Mouse (Mus musculus): ENCODE results near the gene Tubb4b. TPM values are rescaled to one million over a fixed set of nuclear protein-coding genes. Genes with fewer than 3 reads are reported as not detected.

The Tubb4b gene
- polyA plus RNA-seq (2016; fragmentation: Nextera tagmentation; extraction: Ambion mirVana), result 901 and 931 TPM in 2 replicates

DNA sequence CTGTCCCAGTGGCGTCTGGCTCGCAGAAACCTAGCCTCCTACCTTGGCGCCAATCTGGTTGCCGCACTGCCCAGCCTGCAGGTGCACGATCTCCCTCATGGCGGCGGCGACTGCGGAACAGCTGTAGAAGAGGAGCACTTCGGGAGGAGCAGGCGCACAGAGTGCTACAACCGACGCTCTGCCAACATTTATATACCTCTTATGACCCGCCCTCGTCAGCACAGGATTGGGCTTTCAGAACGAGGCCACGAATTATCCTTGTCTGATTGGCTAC is at the start of gene Tubb4b:
Tubb4b (minus strand) TSS at position 211 of the 274 bp plus-strand sequence.
- peak within 1 kb of the TSS; percentile 99 for H3K4me3 ChIP-seq
- H3K36me3 ChIP-seq, result peaks cover 28% of the 10 kb centered on the region
- peak within 1 kb of the TSS; percentile 100 for H3K27ac ChIP-seq
- WGBS (ENCODE audit: insufficient replicate concordance), result 0% methylated on average over 17 of the region's 17 CpGs
- peaks cover 50% of the 10 kb centered on the region for H3K4me1 ChIP-seq
- no peaks in the 10 kb centered on the region for H3K9me3 ChIP-seq (replicated peaks)
- H3K9ac ChIP-seq, result peak within 1 kb of the TSS; percentile 95
- H3K4me2 ChIP-seq, result peak within 1 kb of the TSS; percentile 88
- no peaks in the 10 kb centered on the region for H3K27me3 ChIP-seq (replicated peaks)
- ATAC-seq, result no peak

DNA sequence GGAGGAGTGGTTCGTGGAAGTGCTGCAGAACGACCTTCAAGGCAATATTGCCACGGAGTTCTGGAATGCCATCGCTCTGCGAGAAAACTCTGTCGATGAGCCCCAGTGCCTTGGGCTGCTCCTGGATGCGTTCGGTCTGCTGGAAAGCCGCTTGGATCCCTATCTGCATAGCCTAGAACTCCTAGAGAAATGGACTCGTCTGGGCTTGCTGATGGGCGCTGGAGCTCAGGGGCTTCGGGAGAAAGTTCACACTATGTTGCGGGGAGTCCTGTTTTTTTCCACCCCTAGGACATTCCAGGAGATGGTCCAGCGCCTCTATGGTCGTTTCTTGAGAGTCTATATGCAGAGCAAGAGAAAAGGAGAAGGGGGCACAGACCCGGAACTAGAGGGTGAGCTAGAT is 48.5 kb upstream of the Tubb4b start:
- H3K4me2 ChIP-seq, result peak overlapping the region; percentile 96
- H3K4me1 ChIP-seq, result peaks cover 37% of the 10 kb centered on the region
- no peak for ATAC-seq
- H3K9me3 ChIP-seq (replicated peaks), result no peaks in the 10 kb centered on the region
- peak overlapping the region; percentile 92 for H3K4me3 ChIP-seq
- H3K27ac ChIP-seq, result peak overlapping the region; percentile 94
- H3K9ac ChIP-seq, result peak overlapping the region; percentile 92
- no peaks in the 10 kb centered on the region for H3K27me3 ChIP-seq (replicated peaks)
- peaks cover 80% of the 10 kb centered on the region for H3K36me3 ChIP-seq
- WGBS (ENCODE audit: insufficient replicate concordance), result 28% methylated on average over 16 of the region's 16 CpGs

DNA sequence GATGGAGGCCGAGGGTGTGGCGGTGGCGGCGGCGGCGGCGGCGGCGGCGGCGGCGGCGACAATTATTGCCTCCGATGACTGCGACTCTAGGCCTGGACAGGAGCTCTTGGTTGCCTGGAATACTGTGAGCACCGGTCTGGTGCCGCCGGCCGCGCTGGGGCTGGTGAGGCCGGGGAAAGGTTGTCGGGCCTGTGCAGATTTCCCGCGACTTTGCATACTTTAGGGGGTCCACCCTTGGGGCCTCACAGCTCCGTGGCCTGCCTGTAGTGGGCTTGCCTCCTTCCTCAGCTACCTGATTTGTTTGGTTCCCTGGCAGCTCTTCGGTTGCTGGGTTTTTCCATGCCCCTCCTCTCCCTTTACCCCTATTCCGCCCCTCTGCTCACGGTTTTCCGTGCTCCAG is 48.0 kb upstream of the Tubb4b start:
- ATAC-seq, result peak; percentile 58
- Histone ChIP-seq H3K36me3 (peaks cover 77% of the 10 kb centered on the region), H3K9me3 (replicated peaks) (no peaks in the 10 kb centered on the region), H3K27me3 (replicated peaks) (no peaks in the 10 kb centered on the region), H3K4me2 (peak overlapping the region; percentile 96), H3K9ac (peak overlapping the region; percentile 92), H3K4me3 (peak overlapping the region; percentile 92), H3K27ac (peak overlapping the region; percentile 94), H3K4me1 (peaks cover 42% of the 10 kb centered on the region)
- under 1% methylated on average over 29 of the region's 29 CpGs for WGBS (ENCODE audit: insufficient replicate concordance)

DNA sequence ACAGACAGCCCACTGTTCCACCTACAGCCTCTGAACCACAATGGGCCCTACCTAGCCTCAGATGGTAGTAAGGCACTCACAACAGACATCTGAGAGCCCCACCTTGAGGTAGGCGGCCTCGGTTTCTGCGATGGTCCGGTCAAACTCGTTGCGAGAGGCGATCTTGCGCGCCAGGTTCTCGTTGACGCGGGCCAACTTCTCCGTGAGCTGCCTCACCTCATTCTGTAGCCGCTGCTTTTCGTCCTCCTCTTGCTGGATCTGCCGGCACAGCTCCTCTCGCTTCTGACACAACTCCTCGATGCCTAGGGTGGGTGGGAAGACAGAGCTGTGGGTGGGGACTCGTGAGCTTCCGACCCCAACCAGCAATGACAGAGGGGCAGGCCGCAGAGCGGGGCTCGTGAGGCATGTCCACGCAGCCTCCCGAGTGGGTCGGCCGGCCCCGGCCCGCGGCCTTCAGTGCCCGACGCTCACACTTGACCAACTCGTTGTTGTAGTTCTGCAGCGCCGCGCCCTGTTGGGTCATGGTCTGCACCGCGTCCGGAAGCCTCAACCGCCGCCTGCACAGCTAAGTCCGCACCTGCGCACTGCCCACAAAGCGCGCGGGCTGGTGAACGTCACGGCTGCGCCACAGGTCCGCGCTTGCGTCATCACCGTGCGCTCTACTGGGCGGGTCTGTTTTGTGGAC is 47.5 kb upstream of the Tubb4b start, which contains the start of the genes Ssna1 and Anapc2:
Ssna1 (minus strand) TSS at position 612 of the 685 bp plus-strand sequence.
Anapc2 (plus strand) TSS at position 652 of the 685 bp plus-strand sequence.
- peak within 1 kb of the TSS; percentile 94 for H3K27ac ChIP-seq
- under 1% methylated on average over 55 of the region's 55 CpGs for WGBS (ENCODE audit: insufficient replicate concordance)
- ATAC-seq, result peak; percentile 92
- peaks cover 47% of the 10 kb centered on the region for H3K4me1 ChIP-seq
- no peaks in the 10 kb centered on the region for H3K9me3 ChIP-seq (replicated peaks)
- H3K9ac ChIP-seq, result peak within 1 kb of the TSS; percentile 92
- peak within 1 kb of the TSS; percentile 92 for H3K4me3 ChIP-seq
- H3K36me3 ChIP-seq, result peaks cover 71% of the 10 kb centered on the region
- peak within 1 kb of the TSS; percentile 96 for H3K4me2 ChIP-seq
- no peaks in the 10 kb centered on the region for H3K27me3 ChIP-seq (replicated peaks)

DNA sequence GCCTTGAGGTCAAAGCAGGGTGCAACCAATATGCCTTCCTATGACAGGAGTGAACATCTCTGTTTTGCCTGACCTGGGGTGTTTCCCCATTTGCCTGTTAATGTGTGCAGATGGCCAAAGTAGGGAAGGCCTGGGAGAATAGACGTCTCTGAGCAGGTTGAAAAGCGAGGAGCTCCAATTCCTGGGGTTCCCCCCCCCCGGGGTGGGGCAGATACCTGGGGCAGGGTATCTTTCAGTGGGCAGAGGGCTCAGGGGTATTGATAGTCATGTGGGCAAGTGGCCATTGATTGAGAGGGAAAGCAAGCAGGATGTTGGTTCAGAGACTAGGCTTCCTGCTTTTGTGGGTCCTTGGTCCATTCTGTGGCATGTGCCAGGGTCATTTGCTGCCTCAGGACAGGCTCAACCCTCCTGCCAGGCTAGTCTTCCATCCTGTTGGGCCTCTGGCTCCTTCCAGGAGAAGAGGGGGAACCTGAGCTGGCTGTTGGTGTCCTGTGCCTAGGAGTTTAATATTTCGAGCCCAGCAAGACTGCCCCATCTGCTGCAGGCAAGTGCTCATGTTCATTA is 43.3 kb upstream of the Tubb4b start:
- Histone ChIP-seq H3K9ac (no peak overlapping the region), H3K4me2 (no peak overlapping the region), H3K27ac (peak overlapping the region; percentile 64; the same call in 1 of the 2 replicates), H3K4me3 (no peak overlapping the region), H3K9me3 (replicated peaks) (no peaks in the 10 kb centered on the region), H3K27me3 (replicated peaks) (peaks cover 11% of the 10 kb centered on the region), H3K4me1 (peaks cover 78% of the 10 kb centered on the region), H3K36me3 (peaks cover 33% of the 10 kb centered on the region)
- ATAC-seq, result no peak
- 71% methylated on average over 4 of the region's 4 CpGs for WGBS (ENCODE audit: insufficient replicate concordance)

DNA sequence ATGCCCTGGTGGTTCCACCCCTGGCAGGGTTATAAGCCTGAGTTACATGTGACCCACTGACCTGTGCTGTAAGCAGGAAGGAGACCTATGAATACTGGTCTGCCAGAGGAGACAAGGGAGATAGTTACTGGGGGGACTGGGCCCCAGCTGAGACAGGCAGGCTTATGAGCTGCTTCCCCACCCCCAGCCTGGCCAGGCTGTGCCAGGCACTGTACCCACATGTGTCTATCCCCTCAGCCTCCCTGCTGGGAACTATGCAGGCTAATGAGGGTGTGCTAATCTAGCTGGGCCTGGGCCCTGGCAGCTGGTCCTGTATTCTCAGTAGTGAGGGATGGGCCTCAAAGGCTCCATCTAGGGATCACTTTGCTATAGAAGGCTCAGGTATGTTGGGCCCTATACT is 42.7 kb upstream of the Tubb4b start:
- H3K4me2 ChIP-seq, result peak overlapping the region; percentile 100

DNA sequence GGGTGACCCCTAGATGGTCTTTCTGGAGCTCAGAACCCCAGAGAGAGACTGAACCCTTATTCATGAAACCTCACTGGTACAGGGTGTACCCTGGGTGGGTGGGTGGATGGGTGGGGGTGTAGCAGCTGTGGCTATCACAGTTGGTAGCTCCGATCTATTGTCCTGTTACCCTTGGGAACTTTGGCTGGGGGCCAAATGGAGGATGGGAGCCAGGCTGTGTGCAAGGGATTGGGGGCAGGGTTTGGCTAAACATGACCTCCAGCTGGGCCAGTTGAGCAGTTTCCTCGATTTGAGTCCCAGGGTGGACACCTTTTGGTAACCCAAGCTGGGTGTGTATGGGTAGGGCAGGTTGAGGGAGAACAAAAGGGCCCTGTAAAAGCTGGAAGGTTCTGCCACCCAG is 42.2 kb upstream of the Tubb4b start:
- 52% methylated on average over 2 of the region's 2 CpGs for WGBS (ENCODE audit: insufficient replicate concordance)
- H3K4me2 ChIP-seq, result peak overlapping the region; percentile 100
- peak overlapping the region; percentile 52 for H3K9ac ChIP-seq
- peaks cover 81% of the 10 kb centered on the region for H3K4me1 ChIP-seq
- H3K27me3 ChIP-seq (replicated peaks), result peaks cover 11% of the 10 kb centered on the region
- H3K27ac ChIP-seq, result peak overlapping the region; percentile 64
- peaks cover 33% of the 10 kb centered on the region for H3K36me3 ChIP-seq
- no peaks in the 10 kb centered on the region for H3K9me3 ChIP-seq (replicated peaks)
- H3K4me3 ChIP-seq, result peak overlapping the region; percentile 20; the same call in 1 of the 2 replicates
- no peak for ATAC-seq

More for the DNA sequence above, 42.7 kb upstream of the Tubb4b start:
- Histone ChIP-seq H3K9me3 (replicated peaks) (no peaks in the 10 kb centered on the region), H3K9ac (peak overlapping the region; percentile 52), H3K27me3 (replicated peaks) (peaks cover 11% of the 10 kb centered on the region), H3K4me3 (no peak overlapping the region), H3K36me3 (peaks cover 33% of the 10 kb centered on the region), H3K4me1 (peaks cover 77% of the 10 kb centered on the region), H3K27ac (peak overlapping the region; percentile 64)
- no peak for ATAC-seq

DNA sequence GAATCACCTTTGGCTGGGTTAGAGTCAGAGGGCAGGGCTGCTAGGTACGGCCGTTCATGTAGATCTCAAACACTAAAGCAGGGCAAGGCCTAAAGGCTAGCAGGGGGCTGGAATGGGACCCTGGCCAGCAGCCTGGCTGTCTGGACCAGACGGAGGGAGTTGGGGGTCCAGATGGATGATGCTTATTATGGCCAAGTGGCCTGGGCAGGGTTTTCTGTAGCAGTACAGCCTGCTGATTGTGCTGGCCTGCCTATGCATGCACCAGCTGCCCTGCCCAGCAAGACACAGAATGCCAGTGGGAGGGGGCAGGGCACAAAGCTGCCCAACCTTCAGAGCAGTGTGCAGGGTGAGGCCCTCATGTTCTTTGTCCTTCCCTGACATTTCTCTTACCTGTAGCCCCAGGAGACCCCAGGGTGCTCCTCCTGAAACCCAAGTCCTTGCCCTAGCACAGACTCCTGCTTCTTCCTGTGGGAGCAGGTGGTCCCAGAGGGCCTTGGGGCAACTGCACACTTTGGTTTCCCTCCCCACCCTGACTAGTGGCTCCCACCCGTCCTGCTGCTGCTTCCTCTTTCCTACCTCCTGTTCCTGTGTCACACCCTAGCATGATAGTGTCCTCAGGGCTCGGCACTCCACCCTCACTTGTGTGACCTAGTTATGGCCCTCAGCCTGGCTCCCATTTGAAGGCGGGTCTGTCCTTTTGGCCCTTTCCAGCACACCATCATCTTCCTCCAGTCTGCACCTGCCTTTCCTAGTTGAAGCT is 41.6 kb upstream of the Tubb4b start:
- peak overlapping the region; percentile 52 for H3K9ac ChIP-seq
- H3K27ac ChIP-seq, result peak overlapping the region; percentile 64
- peaks cover 31% of the 10 kb centered on the region for H3K36me3 ChIP-seq
- H3K9me3 ChIP-seq (replicated peaks), result no peaks in the 10 kb centered on the region
- peaks cover 11% of the 10 kb centered on the region for H3K27me3 ChIP-seq (replicated peaks)
- no peak for ATAC-seq
- peak overlapping the region; percentile 100 for H3K4me2 ChIP-seq
- peak overlapping the region; percentile 20 for H3K4me3 ChIP-seq
- WGBS (ENCODE audit: insufficient replicate concordance), result 38% methylated on average over 6 of the region's 6 CpGs
- H3K4me1 ChIP-seq, result peaks cover 80% of the 10 kb centered on the region

DNA sequence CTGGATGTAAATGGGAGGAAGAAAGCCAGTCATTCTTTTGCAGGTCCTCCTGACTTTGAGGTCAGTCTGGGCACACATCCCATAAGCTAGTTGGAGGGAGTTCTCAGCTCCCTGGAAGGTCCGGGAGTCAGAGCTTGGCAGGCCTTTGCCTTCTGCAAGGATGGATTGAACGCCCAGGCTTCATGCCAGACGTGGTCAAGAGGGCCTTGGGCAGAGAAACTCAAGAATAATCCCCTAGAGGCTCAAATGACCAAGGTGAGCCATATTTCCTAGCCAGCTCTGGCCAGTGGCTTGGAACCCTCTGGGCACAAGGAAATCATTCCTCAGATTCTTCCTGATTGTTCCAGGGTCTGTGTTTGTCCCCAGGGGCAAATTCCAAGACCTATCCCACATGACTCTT is 40.3 kb upstream of the Tubb4b start:
- no peak overlapping the region for H3K4me3 ChIP-seq
- no peak overlapping the region for H3K27ac ChIP-seq
- peak overlapping the region; percentile 100 for H3K4me2 ChIP-seq
- H3K4me1 ChIP-seq, result peaks cover 68% of the 10 kb centered on the region
- H3K36me3 ChIP-seq, result peaks cover 19% of the 10 kb centered on the region
- H3K9ac ChIP-seq, result peak overlapping the region; percentile 27; the same call in 1 of the 2 replicates
- 67% methylated on average over 3 of the region's 3 CpGs for WGBS (ENCODE audit: insufficient replicate concordance)
- peaks cover 11% of the 10 kb centered on the region for H3K27me3 ChIP-seq (replicated peaks)
- no peaks in the 10 kb centered on the region for H3K9me3 ChIP-seq (replicated peaks)
- no peak for ATAC-seq

DNA sequence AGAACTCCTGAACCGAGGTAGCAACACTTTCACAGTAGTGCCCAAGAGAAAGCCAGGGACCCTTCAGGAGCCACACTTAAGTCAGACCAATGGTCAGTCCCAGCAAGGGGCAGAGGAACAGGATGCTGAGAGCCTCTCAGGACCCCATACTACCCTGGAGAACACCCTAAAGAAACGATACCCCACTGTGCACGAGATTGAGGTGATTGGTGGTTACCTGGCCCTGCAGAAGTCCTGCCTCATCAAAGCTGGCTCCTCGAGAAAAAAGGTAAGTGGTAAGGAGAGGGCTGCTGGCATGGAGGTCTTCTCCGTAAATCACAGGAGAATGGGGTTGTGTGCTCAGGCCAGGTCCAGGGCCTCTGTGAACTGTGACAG is 39.8 kb upstream of the Tubb4b start:
- peak overlapping the region; percentile 84 for H3K4me3 ChIP-seq
- 68% methylated on average over 5 of the region's 5 CpGs for WGBS (ENCODE audit: insufficient replicate concordance)
- no peak for ATAC-seq

DNA sequence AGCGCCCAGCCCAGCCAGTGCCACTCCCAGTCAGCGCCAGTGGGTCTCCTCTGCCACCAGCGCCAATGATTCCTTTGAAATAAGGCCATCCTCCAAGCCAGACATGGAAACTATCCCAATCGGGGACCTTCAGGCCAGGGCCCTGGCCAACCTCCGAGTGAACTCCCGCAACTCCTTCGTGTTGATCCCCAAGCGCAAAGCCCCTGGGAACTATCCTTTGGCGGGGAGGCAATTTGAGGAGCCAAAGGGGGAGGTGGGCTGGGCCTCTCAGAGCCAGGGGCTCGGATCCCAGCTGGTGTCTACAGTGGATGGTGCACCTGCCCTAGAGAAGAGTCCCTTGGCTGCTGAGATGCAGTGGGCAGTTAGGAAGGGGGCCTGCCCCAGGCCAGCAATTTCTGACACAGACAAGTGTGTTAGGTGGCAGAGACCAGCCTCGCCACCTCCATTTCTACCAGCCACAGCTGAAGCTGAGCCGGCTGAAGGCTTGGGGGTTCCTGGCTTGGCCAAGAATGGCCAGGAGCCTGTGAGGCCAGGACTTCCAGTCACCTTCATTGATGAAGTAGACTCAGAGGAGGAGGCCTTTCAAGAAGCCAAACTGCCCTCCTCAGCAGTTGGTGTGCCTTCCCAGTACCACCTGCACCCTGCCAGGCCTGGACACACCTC is 39.3 kb upstream of the Tubb4b start:
- Histone ChIP-seq H3K4me3 (peak overlapping the region; percentile 84), H3K27ac (peak overlapping the region; percentile 77; the same call in 1 of the 2 replicates), H3K9ac (peak overlapping the region; percentile 86), H3K27me3 (replicated peaks) (peaks cover 11% of the 10 kb centered on the region), H3K4me1 (peaks cover 68% of the 10 kb centered on the region), H3K9me3 (replicated peaks) (no peaks in the 10 kb centered on the region), H3K36me3 (peaks cover 8% of the 10 kb centered on the region), H3K4me2 (peak overlapping the region; percentile 100)
- 29% methylated on average over 12 of the region's 12 CpGs for WGBS (ENCODE audit: insufficient replicate concordance)
- ATAC-seq, result no peak

More for the DNA sequence above, 39.8 kb upstream of the Tubb4b start:
- no peaks in the 10 kb centered on the region for H3K9me3 ChIP-seq (replicated peaks)
- peaks cover 68% of the 10 kb centered on the region for H3K4me1 ChIP-seq
- H3K9ac ChIP-seq, result peak overlapping the region; percentile 86; the same call in 1 of the 2 replicates
- H3K4me2 ChIP-seq, result peak overlapping the region; percentile 100
- H3K27ac ChIP-seq, result no peak overlapping the region
- H3K36me3 ChIP-seq, result peaks cover 13% of the 10 kb centered on the region
- H3K27me3 ChIP-seq (replicated peaks), result peaks cover 11% of the 10 kb centered on the region
